Mouse (Mus musculus): ENCODE data around the gene Fxn.

DNA sequence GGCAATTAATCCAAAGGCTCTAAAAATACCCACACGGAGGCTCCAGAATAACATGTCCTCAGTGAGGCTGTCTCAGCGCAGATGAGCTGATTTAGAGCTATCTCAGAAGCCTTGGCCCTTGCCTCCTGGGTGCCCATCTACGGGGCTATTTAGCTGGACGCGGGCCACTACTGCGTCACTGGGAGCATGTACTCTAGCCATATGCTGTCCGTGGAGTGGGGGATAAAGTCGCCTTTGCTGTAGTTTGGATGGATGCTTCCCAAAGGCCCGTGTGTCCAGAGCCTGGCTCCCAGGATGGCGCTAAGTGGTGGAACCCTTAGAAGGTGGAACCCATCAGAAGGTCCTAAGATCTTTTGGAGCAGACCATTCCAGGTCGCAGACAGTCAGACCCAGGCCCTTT, 34.3 kb upstream of the Fxn start:
- no peak for TF ChIP-seq CTCF (conservative IDR thresholded peaks at IDR 0.05; ENCODE audit: insufficient read depth, insufficient read length, low read depth, low read length)
- TF ChIP-seq POLR2A (IDR thresholded peaks at IDR 0.05; ENCODE audit: low read depth, low read length) = no peak

Data from kidney, adult 2 months (tissue).